In the genomic region with DNA sequence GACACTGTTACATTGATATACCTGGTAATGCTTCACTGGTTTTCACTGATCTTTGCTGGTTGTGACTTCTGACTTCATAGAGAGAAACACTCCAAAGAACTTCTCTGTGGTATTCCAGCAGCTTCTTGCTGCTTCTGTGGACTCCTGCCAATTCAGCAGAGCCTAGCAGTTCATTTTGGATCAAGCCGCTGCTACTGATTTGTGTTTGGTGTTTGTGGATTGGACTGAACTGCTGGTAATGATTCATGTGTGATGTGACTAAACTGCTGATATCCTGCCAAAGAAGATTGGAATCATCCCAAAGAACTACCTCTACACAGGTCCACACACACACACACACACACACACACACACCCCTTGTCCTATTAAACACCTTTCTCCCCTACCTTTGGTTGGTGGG, we compare ENCODE assay signal across 26 mouse cellular contexts. TPM values are rescaled to one million over a fixed set of nuclear protein-coding genes. Genes with fewer than 3 reads are reported as not detected.
DNase-seq lines count a peak whose midpoint lies in the region; ATAC-seq and TF ChIP-seq lines count a peak whose summit lies in the region.
"Had no signal": no experiment of that assay in that cellular context is flagged by ENCODE, and none has a peak within 500 bp of the region (broad histone marks: within the 10 kb centered on the region; RNA-seq: fewer than 3 reads in every experiment).

No protein-coding gene starts in this region.

- H3K4me2 ChIP-seq in embryonic facial prominence, embryonic 14.5 days (ENCODE audit: low read depth, low read length) = no peak overlapping the region
- H3K4me2 ChIP-seq: embryonic facial prominence, embryonic 12.5 days; forebrain, embryonic 13.5 days; hindbrain, embryonic 13.5 days had no signal

- H3K27ac ChIP-seq in embryonic facial prominence, embryonic 14.5 days (replicated peaks; ENCODE audit: low read depth, low read length) = no peak overlapping the region
- no peak overlapping the region for H3K27ac ChIP-seq in embryonic facial prominence, embryonic 10.5 days (replicated peaks)
- H3K27ac ChIP-seq: embryonic facial prominence, embryonic 12.5 days; forebrain, embryonic 13.5 days; heart, embryonic 10.5 days; hindbrain, embryonic 13.5 days had no signal

- no peaks in the 10 kb centered on the region for H3K36me3 ChIP-seq in embryonic facial prominence, embryonic 14.5 days (ENCODE audit: control insufficient read depth, insufficient read depth, low read length)
- H3K36me3 ChIP-seq in embryonic facial prominence, embryonic 10.5 days (replicated peaks) = no peaks in the 10 kb centered on the region
- H3K36me3 ChIP-seq: embryonic facial prominence, embryonic 12.5 days; heart, embryonic 10.5 days; hindbrain, embryonic 13.5 days had no signal

- ATAC-seq in embryonic facial prominence, embryonic 14.5 days (ENCODE audit: low read depth) = no peak
- ATAC-seq: forebrain, embryonic 13.5 days; intestine, embryonic 16.5 days had no signal

- intact Hi-C loops in left cerebral cortex, postnatal 4 days (cut with DNase I) = no loop called here
- intact Hi-C loops in left cerebral cortex, postnatal 36 days (cut with DNase I) = no loop called here

- H3K9me3 ChIP-seq in embryonic facial prominence, embryonic 14.5 days (ENCODE audit: control insufficient read depth, low read length) = no peaks in the 10 kb centered on the region
- H3K9me3 ChIP-seq in embryonic facial prominence, embryonic 10.5 days = no peaks in the 10 kb centered on the region
- H3K9me3 ChIP-seq: embryonic facial prominence, embryonic 12.5 days; forebrain, embryonic 13.5 days; heart, embryonic 10.5 days; hindbrain, embryonic 13.5 days had no signal

- no peak overlapping the region for H3K4me3 ChIP-seq in embryonic facial prominence, embryonic 14.5 days (ENCODE audit: low read depth, low read length)
- H3K4me3 ChIP-seq in embryonic facial prominence, embryonic 10.5 days = no peak overlapping the region
- H3K4me3 ChIP-seq: embryonic facial prominence, embryonic 12.5 days; forebrain, embryonic 13.5 days; heart, embryonic 10.5 days; hindbrain, embryonic 13.5 days had no signal

- no peak for TF ChIP-seq CTCF in brain, embryonic 14.5 days (IDR thresholded peaks at IDR 0.05; ENCODE audit: borderline replicate concordance, extremely low read depth, insufficient read depth, insufficient read length)

- no peak overlapping the region for H3K9ac ChIP-seq in embryonic facial prominence, embryonic 14.5 days (ENCODE audit: low read depth, low read length)
- H3K9ac ChIP-seq: embryonic facial prominence, embryonic 12.5 days; forebrain, embryonic 13.5 days; hindbrain, embryonic 13.5 days had no signal

- peak; percentile 1 for DNase-seq in embryonic facial prominence, embryonic 14.5 days (ENCODE audit: low spot score)
- no peak for DNase-seq in embryonic facial prominence, embryonic 10.5 days (ENCODE audit: low spot score)
- peak; percentile 20 for DNase-seq in left cerebral cortex, postnatal 4 days
- DNase-seq in left cerebral cortex, postnatal 36 days (ENCODE audit: low spot score in 2 of 2) = no peak
- peak; percentile 12 for DNase-seq in Muller cell, postnatal 12 days (ENCODE audit: inconsistent ontology term)
- peak; percentile 17 for DNase-seq in brain, embryonic 14.5 days (ENCODE audit: low read depth)
- no peak for DNase-seq in right cerebral cortex, postnatal 25 days
- DNase-seq: adrenal gland, postnatal 10 days; cerebellum, adult 8-10 months; embryo, embryonic 11 days; gastrocnemius, postnatal 10 days; heart, adult 18-20 months; heart, postnatal 10 days; kidney, adult 8-10 months had no signal

- no peaks in the 10 kb centered on the region for H3K4me1 ChIP-seq in embryonic facial prominence, embryonic 14.5 days (ENCODE audit: control insufficient read depth, insufficient read depth, low read length)
- no peaks in the 10 kb centered on the region for H3K4me1 ChIP-seq in embryonic facial prominence, embryonic 10.5 days
- H3K4me1 ChIP-seq: embryonic facial prominence, embryonic 12.5 days; forebrain, embryonic 13.5 days; heart, embryonic 10.5 days; hindbrain, embryonic 13.5 days had no signal

- H3K27me3 ChIP-seq in embryonic facial prominence, embryonic 14.5 days (replicated peaks; ENCODE audit: control insufficient read depth, insufficient read depth, low read length) = no peaks in the 10 kb centered on the region
- no peaks in the 10 kb centered on the region for H3K27me3 ChIP-seq in embryonic facial prominence, embryonic 10.5 days (replicated peaks; ENCODE audit: low read depth, poor library complexity, severe bottlenecking)
- H3K27me3 ChIP-seq: embryonic facial prominence, embryonic 12.5 days; forebrain, embryonic 13.5 days; hindbrain, embryonic 13.5 days had no signal

- 67% methylated on average over 1 of the region's 1 CpGs for WGBS in embryonic facial prominence, embryonic 14.5 days
- 92% methylated on average over 1 of the region's 1 CpGs for WGBS in embryonic facial prominence, embryonic 10.5 days

- no peak for TF ChIP-seq POLR2A in brain, embryonic 14.5 days (IDR thresholded peaks at IDR 0.05; ENCODE audit: borderline replicate concordance, extremely low read depth, insufficient read depth, insufficient read length, poor library complexity, severe bottlenecking)

RNA-seq across cellular contexts. Expression of a gene that starts 14.4 kb away (rescaled TPM):
- not detected in 2 replicates for polyA plus RNA-seq in embryonic facial prominence, embryonic 14.5 days (2014; fragmentation: Nextera tagmentation; extraction: Ambion mirVana)
- polyA plus RNA-seq in embryonic facial prominence, embryonic 10.5 days (2016; fragmentation: Nextera tagmentation; extraction: Ambion mirVana) = not detected in 2 replicates
- not detected for total RNA-seq in left cerebral cortex, postnatal 4 days (2021)
- total RNA-seq in left cerebral cortex, postnatal 36 days (2021) = not detected
- polyA plus RNA-seq in brain, embryonic 14.5 days (2012; rRNA removed) = not detected in 2 replicates
- total RNA-seq: adrenal gland, postnatal 10 days; adrenal gland, postnatal 4 days; common myeloid progenitor, adult 5-6 weeks; ES-E14; gastrocnemius, postnatal 10 days; gastrocnemius, postnatal 4 days; heart, adult 18-20 months; heart, postnatal 10 days; hematopoietic stem cell, adult 5-6 weeks had no signal
- polyA plus RNA-seq: embryonic facial prominence, embryonic 12.5 days; forebrain, embryonic 13.5 days; frontal cortex, adult 2 months; heart, embryonic 10.5 days; heart, embryonic 14.5 days; hindbrain, embryonic 13.5 days; intestine, embryonic 16.5 days had no signal

Comparison
In these comparisons a context has a peak if more than half of its experiments do, and no peak if none do; other contexts are left out.
1. DNase-seq: peak in embryonic facial prominence, embryonic 14.5 days (single experiment), left cerebral cortex, postnatal 4 days (single experiment), Muller cell, postnatal 12 days (single experiment) and brain, embryonic 14.5 days (single experiment); none in embryonic facial prominence, embryonic 10.5 days (single experiment), left cerebral cortex, postnatal 36 days (0 of 2) and right cerebral cortex, postnatal 25 days (single experiment).